Mouse (Mus musculus): Measurements from ENCODE around the gene Opn5. TPM values are rescaled to one million over a fixed set of nuclear protein-coding genes. Genes with fewer than 3 reads are reported as not detected.

The Opn5 gene
- total RNA-seq (2021): under 1 TPM in 1 of 2 experiments, not detected in 1; 0.17 TPM

GRCm38 (mm10) chr17:42611295-42611694 lies at the start of gene Opn5:
Gene Opn5 (minus strand): TSS chr17:42611395.
- intact Hi-C loops (cut with DNase I): no loop called here
- DNase-seq (ENCODE audit: extremely low spot score in 1 of 2, low spot score in 2 of 2): no peak

- peak in 1 of 2 experiments; percentile 25 for DNase-seq (ENCODE audit: extremely low spot score in 1 of 2, low spot score in 2 of 2)
- intact Hi-C loops (cut with DNase I): no loop called here
These were observed 47.6 kb upstream of the Opn5 start for GRCm38 (mm10) chr17:42658634-42659422.

- intact Hi-C loops (cut with DNase I): no loop called here
- DNase-seq (ENCODE audit: extremely low spot score in 1 of 2, low spot score in 2 of 2): no peak
These were observed 32.2 kb upstream of the Opn5 start for GRCm38 (mm10) chr17:42643416-42643815.

- intact Hi-C loops (cut with DNase I): no loop called here
- no peak for DNase-seq (ENCODE audit: extremely low spot score in 1 of 2, low spot score in 2 of 2)
These were observed 19.0 kb upstream of the Opn5 start for GRCm38 (mm10) chr17:42630206-42630605.

GRCm38 (mm10) chr17:42613043-42613737 lies 2.0 kb upstream of the Opn5 start:
- intact Hi-C loops (cut with DNase I): loop anchor here (1.0 kb wide), 1 partner anchor 169 kb away; no protein-coding TSS in a partner anchor
- DNase-seq (ENCODE audit: extremely low spot score in 1 of 2, low spot score in 2 of 2): peak; percentile 24 to 73

GRCm38 (mm10) chr17:42608270-42608669 lies 2.9 kb downstream of the Opn5 start:
- intact Hi-C loops (cut with DNase I): no loop called here
- no peak for DNase-seq (ENCODE audit: extremely low spot score in 1 of 2, low spot score in 2 of 2)

GRCm38 (mm10) chr17:42602829-42603784 lies 8.1 kb downstream of the Opn5 start:
- intact Hi-C loops (cut with DNase I): loop anchor here (5.0 kb wide), 3 partner anchors 286 to 1626 kb away; partner anchors contain the start of gene Ptchd4
- peak; percentile 80 to 90 for DNase-seq (ENCODE audit: extremely low spot score in 1 of 2, low spot score in 2 of 2)

GRCm38 (mm10) chr17:42586486-42586885 lies 24.7 kb downstream of the Opn5 start:
- DNase-seq (ENCODE audit: extremely low spot score in 1 of 2, low spot score in 2 of 2): peak in 1 of 2 experiments; percentile 19
- intact Hi-C loops (cut with DNase I): no loop called here

- intact Hi-C loops (cut with DNase I): no loop called here
These were observed 28.2 kb downstream of the Opn5 start for GRCm38 (mm10) chr17:42583029-42583331.

GRCm38 (mm10) chr17:42582281-42583028 lies 28.7 kb downstream of the Opn5 start:
- DNase-seq (ENCODE audit: extremely low spot score in 1 of 2, low spot score in 2 of 2): no peak
- intact Hi-C loops (cut with DNase I): no loop called here

More at GRCm38 (mm10) chr17:42583029-42583331, 28.2 kb downstream of the Opn5 start:
- DNase-seq (ENCODE audit: extremely low spot score in 1 of 2, low spot score in 2 of 2): no peak

GRCm38 (mm10) chr17:42580623-42581022 lies 30.6 kb downstream of the Opn5 start:
- intact Hi-C loops (cut with DNase I): no loop called here
- DNase-seq (ENCODE audit: extremely low spot score in 1 of 2, low spot score in 2 of 2): no peak

- intact Hi-C loops (cut with DNase I): no loop called here
These were observed 31.0 kb downstream of the Opn5 start for GRCm38 (mm10) chr17:42580196-42580595.

GRCm38 (mm10) chr17:42576671-42577168 lies 34.5 kb downstream of the Opn5 start:
- DNase-seq (ENCODE audit: extremely low spot score in 1 of 2, low spot score in 2 of 2): no peak
- intact Hi-C loops (cut with DNase I): no loop called here

More at GRCm38 (mm10) chr17:42580196-42580595, 31.0 kb downstream of the Opn5 start:
- DNase-seq (ENCODE audit: extremely low spot score in 1 of 2, low spot score in 2 of 2): no peak

- DNase-seq (ENCODE audit: extremely low spot score in 1 of 2, low spot score in 2 of 2): no peak
- intact Hi-C loops (cut with DNase I): no loop called here
These were observed 37.4 kb downstream of the Opn5 start for GRCm38 (mm10) chr17:42573786-42574185.

- intact Hi-C loops (cut with DNase I): no loop called here
- peak in 1 of 2 experiments; percentile 9 for DNase-seq (ENCODE audit: extremely low spot score in 1 of 2, low spot score in 2 of 2)
These were observed 61.6 kb downstream of the Opn5 start for GRCm38 (mm10) chr17:42549578-42549977.

- intact Hi-C loops (cut with DNase I): no loop called here
- DNase-seq (ENCODE audit: extremely low spot score in 1 of 2, low spot score in 2 of 2): no peak
These were observed 81.0 kb downstream of the Opn5 start for GRCm38 (mm10) chr17:42530147-42530546.

- DNase-seq (ENCODE audit: extremely low spot score in 1 of 2, low spot score in 2 of 2): no peak
These were observed 101.6 kb downstream of the Opn5 start for GRCm38 (mm10) chr17:42509356-42510262.

More at GRCm38 (mm10) chr17:42509356-42510262, 101.6 kb downstream of the Opn5 start:
- intact Hi-C loops (cut with DNase I): no loop called here

Data from left cerebral cortex, postnatal 10 days (tissue).